Mouse (Mus musculus): Measurements from ENCODE around the gene Eif4b. TPM values are rescaled to one million over a fixed set of nuclear protein-coding genes. Genes with fewer than 3 reads are reported as not detected.
"Not testable (repeated sequence)": the region's sequence is repeated elsewhere in the genome, so short reads cannot be mapped to it uniquely, and the experiment has no call there.

Eif4b gene
- total RNA-seq, 4 experiments from 2014 or later, result 232 to 294 (median 272) TPM

GRCm38 (mm10) chr15:102077111-102077677 lies 3.6 kb downstream of the Eif4b start:
- DNase-seq, result no peak

DNA sequence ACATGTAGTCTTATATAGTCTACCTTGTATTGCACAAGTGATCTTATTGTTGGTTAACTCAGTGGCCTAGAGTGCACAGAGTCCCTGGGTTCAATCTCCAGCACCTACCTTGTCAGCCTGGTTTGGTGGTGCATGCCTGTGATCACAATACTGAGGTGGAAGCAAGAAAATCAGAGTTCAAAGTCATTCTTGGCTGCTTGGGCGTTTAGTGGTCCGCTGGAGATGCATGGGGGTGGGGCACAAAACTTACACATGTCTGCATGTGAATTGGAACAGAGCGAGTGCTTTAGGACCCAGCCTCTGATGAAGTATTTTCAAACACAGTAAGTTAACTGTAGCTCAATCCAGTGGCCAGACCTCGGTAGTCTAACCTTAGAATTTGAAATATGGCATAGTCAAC lies 5.6 kb downstream of the Eif4b start:
- no peak for DNase-seq

GRCm38 (mm10) chr15:102079924-102080323 lies 6.4 kb downstream of the Eif4b start:
- not testable (repeated sequence) for DNase-seq

GRCm38 (mm10) chr15:102080429-102080828 lies 6.9 kb downstream of the Eif4b start:
- DNase-seq, result no peak

DNA sequence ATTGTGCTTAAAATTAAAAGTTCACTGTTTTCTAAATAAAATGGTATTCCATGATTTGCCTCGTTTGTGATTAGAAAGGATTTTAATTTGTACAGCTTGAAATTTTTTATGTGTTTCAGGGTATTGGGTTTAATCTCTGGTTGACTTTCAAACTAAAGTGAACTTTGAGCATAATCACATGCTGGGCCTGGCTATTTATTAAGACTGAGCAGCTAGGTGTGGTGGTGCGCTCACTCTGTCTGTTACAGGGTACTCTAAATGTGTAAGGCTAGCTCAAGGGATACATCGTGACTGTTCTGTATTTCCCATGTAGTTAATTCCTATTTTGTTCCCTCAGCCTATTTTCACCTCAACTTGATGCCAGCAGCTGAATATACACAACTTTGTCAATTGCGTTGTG lies 8.6 kb downstream of the Eif4b start:
- DNase-seq, result no peak

DNA sequence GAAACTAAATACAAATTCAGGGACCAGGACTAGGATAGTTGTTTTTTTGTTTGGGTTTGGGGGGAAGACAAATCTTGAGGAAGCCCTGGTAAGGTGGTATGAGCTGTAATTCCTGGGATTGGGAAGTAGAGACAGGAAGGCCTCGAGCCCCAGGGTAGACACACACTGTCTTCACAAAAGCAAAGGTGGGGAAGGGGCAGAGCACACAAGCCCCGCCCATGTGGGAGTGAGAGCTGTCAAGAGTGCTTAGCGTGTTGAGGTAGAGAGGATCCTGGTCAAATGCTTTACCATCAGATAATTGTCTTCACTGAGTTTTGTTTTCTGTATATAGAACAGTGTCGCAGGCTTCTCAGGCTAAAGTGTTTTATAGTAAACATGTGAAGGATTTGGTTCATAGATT lies 9.5 kb downstream of the Eif4b start:
- no peak for DNase-seq

GRCm38 (mm10) chr15:102089914-102090585 lies 16.5 kb downstream of the Eif4b start:
- no peak for DNase-seq

- DNase-seq, result peak; percentile 69
These were observed 17.6 kb downstream of the Eif4b start for GRCm38 (mm10) chr15:102091063-102091679.

GRCm38 (mm10) chr15:102091688-102092087 lies 18.1 kb downstream of the Eif4b start:
- no peak for DNase-seq

- no peak for DNase-seq
These were observed 18.6 kb downstream of the Eif4b start for GRCm38 (mm10) chr15:102092222-102092621.

- DNase-seq, result no peak
These were observed 20.6 kb downstream of the Eif4b start for GRCm38 (mm10) chr15:102094157-102094556.

GRCm38 (mm10) chr15:102094988-102095387 lies 21.4 kb downstream of the Eif4b start:
- no peak for DNase-seq

GRCm38 (mm10) chr15:102097147-102097915 lies 23.8 kb downstream of the Eif4b start:
- DNase-seq, result no peak

- no peak for DNase-seq
These were observed 24.5 kb downstream of the Eif4b start for GRCm38 (mm10) chr15:102097991-102098555.

DNA sequence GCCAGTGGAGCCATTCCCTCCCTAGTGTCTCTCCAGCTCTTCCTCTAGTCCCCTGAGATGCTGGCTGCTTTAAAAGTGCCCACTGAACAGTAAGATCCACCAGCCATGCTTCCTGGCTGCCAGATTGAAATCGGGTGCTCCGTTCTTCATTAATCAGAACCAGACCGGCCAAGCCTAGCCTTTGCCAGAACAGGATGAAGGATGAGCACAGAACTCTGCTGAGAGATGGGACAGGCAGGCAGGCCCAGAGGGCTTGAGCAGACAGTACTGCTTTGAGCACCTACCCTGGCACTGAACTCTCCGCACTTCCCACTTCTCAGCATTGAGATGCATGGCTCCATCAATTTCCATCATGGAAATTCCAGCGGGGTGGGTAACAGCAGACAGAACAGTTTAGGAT lies 25.7 kb downstream of the Eif4b start:
- no peak for DNase-seq

DNA sequence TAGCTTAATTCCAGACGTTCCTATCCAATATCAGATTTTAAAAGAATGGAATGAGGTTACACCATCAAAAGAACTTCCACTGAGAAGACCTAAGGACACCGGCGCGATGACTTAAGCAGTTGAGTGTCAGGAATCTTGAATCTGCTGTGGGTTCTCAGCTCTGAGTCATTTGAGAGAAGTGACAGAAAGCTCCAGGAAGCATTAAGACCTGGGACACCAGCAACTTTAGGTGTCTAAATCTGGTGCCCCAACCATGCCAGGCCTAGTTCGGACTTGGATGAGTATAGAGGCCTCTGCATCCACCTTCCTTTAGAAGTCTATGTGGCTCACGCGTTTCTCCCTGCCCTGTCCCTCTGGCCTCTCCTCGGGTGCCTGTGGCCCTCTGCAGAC lies 26.2 kb downstream of the Eif4b start:
- no peak for DNase-seq

DNA sequence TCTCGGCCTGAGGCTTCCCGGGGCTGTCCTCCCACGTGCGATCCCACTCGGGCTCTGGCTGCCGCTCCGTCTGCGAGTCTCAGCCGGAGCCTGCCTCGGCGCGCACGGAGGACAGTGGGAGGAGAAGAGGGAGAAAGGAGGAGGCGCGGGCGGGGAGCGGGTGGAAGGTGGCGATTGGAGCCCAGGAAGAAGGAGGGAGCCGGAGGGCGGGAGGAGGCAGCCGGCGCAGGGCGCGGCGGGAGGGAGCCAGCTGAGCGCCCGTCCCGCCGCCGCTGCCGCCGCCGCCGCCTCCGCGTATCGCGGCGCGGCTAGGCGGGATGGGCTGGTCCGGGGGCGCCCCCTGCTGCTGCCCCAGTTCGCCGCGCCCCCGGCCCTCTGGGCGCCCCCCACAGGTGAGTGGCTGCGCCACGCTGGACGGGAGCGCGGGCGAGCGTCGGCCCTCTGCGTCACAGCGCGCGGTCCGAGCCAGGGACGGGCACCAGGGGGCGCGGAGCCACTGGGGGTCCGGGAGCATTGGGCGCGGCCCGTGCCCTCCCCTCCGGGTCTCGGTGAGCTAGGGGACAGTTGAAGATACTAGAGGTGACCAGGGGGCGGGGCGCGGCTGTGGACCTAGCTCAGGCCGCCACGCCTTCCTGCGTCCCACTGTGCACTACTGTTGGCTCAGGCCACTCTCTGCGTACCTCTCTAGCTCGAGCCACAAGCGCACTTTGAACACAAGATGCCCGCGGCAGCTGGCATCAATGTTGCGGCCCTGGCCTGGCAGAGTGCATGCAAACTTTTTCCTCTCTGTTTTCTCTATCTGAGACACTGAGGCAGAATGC lies 26.8 kb downstream of the Eif4b start, which contains the start of gene Tns2:
Gene Tns2 (plus strand): TSS at position 253 of the 821 bp plus-strand sequence.
- peak; percentile 86 for DNase-seq

- peak; percentile 44 for DNase-seq
These were observed 27.6 kb downstream of the Eif4b start for GRCm38 (mm10) chr15:102100996-102101671.

DNA sequence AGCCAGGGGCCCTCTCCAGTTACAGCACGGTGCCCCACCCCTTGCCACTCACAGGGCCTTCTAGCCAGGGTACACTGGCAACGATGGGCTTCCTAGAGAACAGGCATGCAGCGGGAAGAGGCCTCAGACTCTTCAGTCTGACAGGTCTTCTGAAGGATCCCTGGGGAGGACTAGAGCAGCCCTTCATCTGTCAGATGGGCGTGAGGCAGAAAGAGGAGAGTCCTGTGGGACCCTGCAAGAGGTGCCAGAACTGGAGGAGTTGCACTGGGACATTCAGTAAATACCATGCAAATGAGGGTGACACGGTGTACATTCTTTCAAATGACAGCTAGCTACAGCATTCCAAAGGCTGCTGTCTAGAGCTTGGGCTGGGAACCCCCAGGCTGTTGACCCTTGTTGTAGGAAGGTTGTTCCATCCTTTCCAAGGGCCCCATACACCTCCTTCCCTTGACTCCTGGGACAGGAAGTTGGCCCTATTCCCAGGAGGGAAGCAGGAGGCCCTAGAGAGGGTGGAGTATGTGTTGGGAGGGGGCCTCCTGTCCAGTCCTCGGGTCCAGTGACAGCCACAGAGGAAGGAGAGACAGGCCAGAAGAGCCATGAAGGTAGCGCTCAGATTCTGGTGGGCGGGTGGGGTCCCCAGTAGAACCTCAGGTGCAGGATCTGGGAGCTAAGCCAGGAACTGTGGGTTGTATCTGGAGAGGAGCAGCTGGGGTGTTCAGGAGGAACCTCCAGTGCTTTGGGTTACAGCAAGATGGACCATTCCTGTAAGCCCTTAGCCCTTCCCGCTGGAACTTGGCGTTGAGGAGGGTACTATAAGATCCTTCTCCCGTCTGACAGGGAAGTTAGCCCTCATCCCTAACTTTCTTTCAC lies 28.3 kb downstream of the Eif4b start:
- DNase-seq, result peak; percentile 72

DNA sequence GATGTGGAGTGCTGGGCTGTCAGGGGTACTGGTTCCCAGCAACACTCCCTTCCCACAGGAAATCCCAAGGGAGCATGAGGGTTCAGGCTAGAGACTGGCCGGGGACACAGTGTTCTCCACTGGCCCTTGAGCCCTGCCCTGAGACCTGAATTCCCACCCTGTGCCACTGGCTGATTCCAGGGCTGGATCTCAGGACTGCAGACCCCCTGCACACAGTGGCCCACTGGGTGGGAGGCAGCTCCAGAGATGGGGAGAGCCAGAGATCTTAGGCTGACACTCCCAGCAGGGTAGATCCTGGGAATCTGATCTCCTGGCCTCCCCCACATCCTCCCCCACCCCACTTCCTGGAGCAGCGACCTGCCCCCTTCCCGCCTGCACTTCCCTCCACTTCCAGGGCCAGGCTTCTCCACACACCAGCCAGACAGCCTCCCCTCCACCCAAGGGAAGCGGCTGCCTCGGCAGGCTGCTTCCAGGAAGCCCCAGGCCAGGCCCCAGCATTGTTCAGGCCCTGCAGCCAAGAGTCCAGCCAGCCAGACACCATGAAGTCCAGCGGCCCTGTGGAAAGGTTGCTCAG lies 29.1 kb downstream of the Eif4b start:
- DNase-seq, result peak; percentile 66
